Mouse (Mus musculus): ENCODE results near the gene Fam210b. TPM values are rescaled to one million over a fixed set of nuclear protein-coding genes. Genes with fewer than 3 reads are reported as not detected.
A peak's percentile ranks its signal among the peaks of the same experiment; 100 is the strongest.

The Fam210b gene
- polyA plus RNA-seq, 1 experiment from 2014 or later = 20.1 TPM

DNA sequence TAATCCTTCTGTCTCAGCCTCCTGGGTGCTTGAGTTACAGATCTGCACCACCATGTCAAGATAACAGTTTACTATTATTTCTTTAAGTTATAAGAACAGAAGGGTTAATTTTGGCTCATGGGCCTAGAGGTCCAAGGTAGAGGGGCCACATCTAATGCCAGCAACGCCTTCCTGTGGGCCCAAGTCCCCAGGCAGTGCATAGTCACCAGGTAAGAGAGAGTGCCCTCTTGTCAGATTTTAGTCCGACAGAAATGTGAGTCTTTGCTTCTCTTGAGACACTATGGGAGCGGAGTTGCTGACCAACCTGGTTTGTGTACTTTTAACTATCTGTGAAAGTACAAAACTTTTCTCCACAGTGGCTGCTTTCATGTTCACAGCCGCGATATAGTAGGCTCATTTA is 696 bp upstream of the Fam210b start:
- ATAC-seq (replicated peaks; ENCODE audit: low FRiP score) = 0 out of 2 replicates have a peak, but pooled peaks have one; percentile 2

DNA sequence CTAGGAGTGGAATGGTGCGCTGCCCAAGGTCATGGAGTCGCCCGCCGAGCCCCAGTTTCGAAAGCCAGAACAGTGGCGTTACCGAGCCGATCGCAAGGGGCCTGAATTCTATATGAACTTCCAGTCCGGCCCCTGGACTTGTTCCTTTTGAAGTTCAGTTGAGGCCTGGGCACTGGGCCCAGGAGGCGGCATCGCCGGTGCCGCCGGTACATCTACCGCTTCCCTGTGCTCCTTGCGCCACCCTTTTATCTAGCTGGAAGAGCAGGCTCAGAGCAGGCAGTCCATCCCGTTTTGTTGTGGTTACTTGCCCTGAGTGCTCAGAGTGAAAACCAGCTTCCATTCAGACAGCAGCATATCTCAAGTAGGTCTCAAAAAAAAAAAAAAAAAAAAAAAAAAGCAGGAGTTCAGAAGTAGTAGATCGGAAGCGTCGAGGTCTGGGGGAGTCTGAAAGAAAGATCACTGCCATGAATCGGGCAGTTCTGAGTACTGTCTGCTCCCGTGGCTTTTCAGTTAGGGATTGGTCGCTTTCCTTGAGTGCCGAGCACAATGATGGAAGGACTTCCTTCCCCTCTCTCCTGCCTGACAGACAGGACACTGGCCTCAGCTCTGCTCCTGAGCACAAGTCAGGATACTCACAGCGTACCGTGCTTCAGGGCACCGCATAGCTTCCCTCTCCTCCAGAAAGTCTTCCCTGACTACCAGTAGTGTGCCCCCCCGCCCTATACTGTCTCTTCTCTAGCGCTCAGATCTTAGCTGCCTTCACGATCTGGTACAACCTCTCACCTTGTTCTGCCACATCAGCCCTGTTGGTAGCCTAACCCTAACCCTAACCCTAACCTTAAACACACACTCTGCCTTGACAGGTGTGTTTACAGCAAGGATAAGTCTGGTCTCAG is 917 bp downstream of the Fam210b start:
- 12% methylated on average over 31 of the region's 31 CpGs for WGBS
- H3K4me1 ChIP-seq (replicated peaks; ENCODE audit: control insufficient read depth, insufficient read depth, low read length) = peaks cover 7% of the 10 kb centered on the region; the same call in 1 of the 2 replicates
- H3K27me3 ChIP-seq (ENCODE audit: control insufficient read depth, insufficient read depth, low read length) = no peaks in the 10 kb centered on the region
- H3K9me3 ChIP-seq (ENCODE audit: control insufficient read depth, low read length) = no peaks in the 10 kb centered on the region
- DNase-seq (ENCODE audit: low spot score) = peak; percentile 70
- H3K27ac ChIP-seq (ENCODE audit: low read depth, low read length) = no peak overlapping the region
- H3K36me3 ChIP-seq (ENCODE audit: control insufficient read depth, insufficient read depth, low read length) = no peaks in the 10 kb centered on the region
- peak overlapping the region; percentile 66 for H3K9ac ChIP-seq (ENCODE audit: low read length)
- H3K4me2 ChIP-seq (ENCODE audit: low read depth, low read length, severe bottlenecking) = peak overlapping the region; percentile 96
- peak overlapping the region; percentile 59 for H3K4me3 ChIP-seq (ENCODE audit: low read depth, low read length)
- 0 out of 2 replicates have a peak, but pooled peaks have one; percentile 1 for ATAC-seq (replicated peaks; ENCODE audit: low FRiP score)

More for the DNA sequence above, 696 bp upstream of the Fam210b start:
- Histone ChIP-seq H3K27me3 (ENCODE audit: control insufficient read depth, insufficient read depth, low read length) (no peaks in the 10 kb centered on the region), H3K4me1 (replicated peaks; ENCODE audit: control insufficient read depth, insufficient read depth, low read length) (peaks cover 10% of the 10 kb centered on the region; the same call in 1 of the 2 replicates), H3K9ac (ENCODE audit: low read length) (0 out of 2 replicates have a peak overlapping the region, but pooled peaks have one; percentile 24), H3K27ac (ENCODE audit: low read depth, low read length) (peak overlapping the region; percentile 33; the same call in 1 of the 2 replicates), H3K36me3 (ENCODE audit: control insufficient read depth, insufficient read depth, low read length) (no peaks in the 10 kb centered on the region), H3K4me2 (ENCODE audit: low read depth, low read length, severe bottlenecking) (peak overlapping the region; percentile 96; the same call in 1 of the 2 replicates), H3K4me3 (ENCODE audit: low read depth, low read length) (peak overlapping the region; percentile 59), H3K9me3 (ENCODE audit: control insufficient read depth, low read length) (no peaks in the 10 kb centered on the region)
- 35% methylated on average over 5 of the region's 5 CpGs for WGBS
- no peak for DNase-seq (ENCODE audit: low spot score)

DNA sequence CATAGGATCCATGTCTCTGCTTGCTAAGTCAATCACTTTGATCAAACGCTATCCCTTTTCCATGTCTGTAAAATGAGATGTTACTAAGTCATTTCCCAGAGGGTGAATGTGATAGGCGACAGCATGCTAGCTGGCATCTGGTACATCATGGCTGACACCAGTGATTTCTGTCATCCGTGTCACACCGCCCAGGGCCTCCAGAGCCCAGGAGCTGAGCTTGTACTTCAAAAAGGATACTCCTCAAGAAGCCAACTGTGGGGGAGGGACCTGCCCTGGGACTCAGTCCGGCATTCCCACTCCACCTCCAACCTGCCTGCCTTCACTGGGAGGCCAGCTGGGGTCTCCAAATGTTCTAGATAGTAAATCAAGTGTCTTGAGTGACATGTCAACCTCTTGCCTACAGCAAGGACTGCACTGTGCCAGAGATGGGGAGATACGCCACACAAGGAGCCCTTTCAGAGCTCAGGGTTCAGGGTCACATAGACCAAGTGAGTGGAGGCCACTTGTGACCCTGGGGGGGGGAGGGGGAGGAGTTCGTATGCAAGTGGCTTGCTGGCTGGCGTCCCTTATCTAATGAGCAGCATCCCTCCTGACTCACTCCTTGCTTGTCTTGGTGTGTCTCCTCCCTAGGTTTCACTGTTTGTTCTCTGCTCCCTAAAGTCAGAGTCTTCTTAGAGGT is 1.7 kb downstream of the Fam210b start:
- 76% methylated on average over 8 of the region's 8 CpGs for WGBS
- no peak for DNase-seq (ENCODE audit: low spot score)
- Histone ChIP-seq H3K4me3 (ENCODE audit: low read depth, low read length) (peak overlapping the region; percentile 59), H3K9ac (ENCODE audit: low read length) (no peak overlapping the region), H3K4me1 (replicated peaks; ENCODE audit: control insufficient read depth, insufficient read depth, low read length) (peaks cover 5% of the 10 kb centered on the region; the same call in 1 of the 2 replicates), H3K4me2 (ENCODE audit: low read depth, low read length, severe bottlenecking) (no peak overlapping the region), H3K27me3 (ENCODE audit: control insufficient read depth, insufficient read depth, low read length) (no peaks in the 10 kb centered on the region), H3K9me3 (ENCODE audit: control insufficient read depth, low read length) (no peaks in the 10 kb centered on the region), H3K27ac (ENCODE audit: low read depth, low read length) (no peak overlapping the region), H3K36me3 (ENCODE audit: control insufficient read depth, insufficient read depth, low read length) (no peaks in the 10 kb centered on the region)
- ATAC-seq (replicated peaks; ENCODE audit: low FRiP score) = no peak

DNA sequence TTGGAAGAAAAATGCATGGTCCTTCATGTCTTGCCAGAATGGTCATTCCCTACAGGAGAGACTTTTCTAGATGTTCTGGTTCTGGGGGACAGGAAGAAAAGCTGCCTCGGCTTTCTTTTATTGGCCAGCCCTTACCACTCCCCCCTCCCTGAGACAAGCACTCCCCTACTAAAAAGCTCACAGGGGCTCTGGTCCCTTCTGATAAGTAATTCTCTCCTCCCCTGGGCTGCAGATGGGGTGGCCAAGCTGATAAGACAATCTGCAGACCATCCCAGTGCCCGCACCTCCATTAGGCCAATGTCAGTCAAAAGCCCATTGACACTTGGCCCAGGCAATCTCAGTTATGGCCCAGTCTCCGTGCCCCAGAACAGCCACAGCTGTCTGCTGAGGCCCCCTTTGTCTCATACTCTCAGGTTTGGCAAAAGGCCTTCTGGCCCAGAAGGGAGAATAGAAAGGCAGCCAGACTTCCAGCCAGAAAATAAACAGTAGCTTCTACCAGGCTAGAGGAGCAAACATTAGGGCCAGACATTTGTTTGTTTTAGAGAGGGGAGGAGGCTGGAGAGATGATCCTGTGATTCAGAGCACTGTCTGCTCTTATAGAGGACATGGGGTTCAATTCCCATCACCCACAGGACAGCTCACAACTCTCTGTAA is 3.1 kb downstream of the Fam210b start:
- H3K36me3 ChIP-seq (ENCODE audit: control insufficient read depth, insufficient read depth, low read length) = no peaks in the 10 kb centered on the region
- no peak overlapping the region for H3K9ac ChIP-seq (ENCODE audit: low read length)
- DNase-seq (ENCODE audit: low spot score) = no peak
- no peak overlapping the region for H3K4me3 ChIP-seq (ENCODE audit: low read depth, low read length)
- 77% methylated on average over 3 of the region's 3 CpGs for WGBS
- no peaks in the 10 kb centered on the region for H3K27me3 ChIP-seq (ENCODE audit: control insufficient read depth, insufficient read depth, low read length)
- no peaks in the 10 kb centered on the region for H3K9me3 ChIP-seq (ENCODE audit: control insufficient read depth, low read length)
- no peak for ATAC-seq (replicated peaks; ENCODE audit: low FRiP score)
- peaks cover 5% of the 10 kb centered on the region; the same call in 1 of the 2 replicates for H3K4me1 ChIP-seq (replicated peaks; ENCODE audit: control insufficient read depth, insufficient read depth, low read length)
- no peak overlapping the region for H3K27ac ChIP-seq (ENCODE audit: low read depth, low read length)
- H3K4me2 ChIP-seq (ENCODE audit: low read depth, low read length, severe bottlenecking) = no peak overlapping the region

DNA sequence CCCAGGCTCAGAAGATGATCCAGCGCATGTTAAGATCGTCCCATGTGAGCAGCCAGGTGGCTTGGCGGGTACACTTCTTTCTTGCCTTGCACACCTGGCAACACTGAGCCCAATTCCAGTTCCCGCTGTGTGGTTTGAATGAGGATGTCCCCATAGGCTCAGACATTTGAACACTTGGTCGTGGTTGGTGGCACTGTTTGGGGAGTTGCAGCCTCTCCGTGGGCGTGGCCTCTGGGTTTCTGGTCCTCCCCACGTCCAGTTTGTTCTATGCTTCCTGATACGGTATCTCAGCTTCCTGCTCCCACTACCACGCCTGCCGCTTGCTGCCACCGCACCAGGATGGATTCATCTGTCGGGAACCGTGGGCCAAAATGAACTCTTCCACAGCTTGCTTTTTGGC is 4.4 kb downstream of the Fam210b start:
- H3K27ac ChIP-seq (ENCODE audit: low read depth, low read length) = no peak overlapping the region
- 79% methylated on average over 14 of the region's 14 CpGs for WGBS
- H3K4me3 ChIP-seq (ENCODE audit: low read depth, low read length) = no peak overlapping the region
- H3K36me3 ChIP-seq (ENCODE audit: control insufficient read depth, insufficient read depth, low read length) = no peaks in the 10 kb centered on the region; the same call in 1 of the 2 replicates
- H3K27me3 ChIP-seq (ENCODE audit: control insufficient read depth, insufficient read depth, low read length) = no peaks in the 10 kb centered on the region
- H3K9ac ChIP-seq (ENCODE audit: low read length) = no peak overlapping the region
- DNase-seq (ENCODE audit: low spot score) (no peak), ATAC-seq (replicated peaks; ENCODE audit: low FRiP score) (no peak)
- no peak overlapping the region for H3K4me2 ChIP-seq (ENCODE audit: low read depth, low read length, severe bottlenecking)
- no peaks in the 10 kb centered on the region for H3K9me3 ChIP-seq (ENCODE audit: control insufficient read depth, low read length)
- H3K4me1 ChIP-seq (replicated peaks; ENCODE audit: control insufficient read depth, insufficient read depth, low read length) = peaks cover 5% of the 10 kb centered on the region; the same call in 1 of the 2 replicates

DNA sequence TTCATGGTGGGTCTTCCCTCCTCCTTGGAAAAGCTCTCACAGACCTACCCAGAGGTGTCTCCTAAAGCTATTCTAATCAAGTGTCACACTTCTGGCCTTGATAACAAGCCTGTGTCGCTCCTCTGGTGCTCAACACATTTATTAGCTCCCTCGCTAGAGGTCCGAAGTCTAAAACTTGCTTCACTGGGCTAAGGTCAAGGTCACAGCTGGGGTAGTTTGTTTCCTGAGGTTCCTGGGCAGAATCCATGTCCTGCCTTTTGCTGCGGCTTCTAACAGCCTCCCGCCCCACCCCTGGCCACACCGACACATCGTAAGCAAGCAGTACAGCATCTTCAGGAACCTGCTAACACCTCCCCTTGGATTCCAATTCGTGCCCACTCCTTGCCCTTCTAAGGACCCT is 5.4 kb downstream of the Fam210b start:
- H3K4me1 ChIP-seq (replicated peaks; ENCODE audit: control insufficient read depth, insufficient read depth, low read length) = peaks cover 5% of the 10 kb centered on the region; the same call in 1 of the 2 replicates
- H3K9me3 ChIP-seq (ENCODE audit: control insufficient read depth, low read length) = no peaks in the 10 kb centered on the region
- no peak overlapping the region for H3K27ac ChIP-seq (ENCODE audit: low read depth, low read length)
- H3K9ac ChIP-seq (ENCODE audit: low read length) = no peak overlapping the region
- no peaks in the 10 kb centered on the region for H3K27me3 ChIP-seq (ENCODE audit: control insufficient read depth, insufficient read depth, low read length)
- no peak overlapping the region for H3K4me3 ChIP-seq (ENCODE audit: low read depth, low read length)
- ATAC-seq (replicated peaks; ENCODE audit: low FRiP score) = no peak
- H3K36me3 ChIP-seq (ENCODE audit: control insufficient read depth, insufficient read depth, low read length) = peaks cover under 1% of the 10 kb centered on the region; the same call in 1 of the 2 replicates
- H3K4me2 ChIP-seq (ENCODE audit: low read depth, low read length, severe bottlenecking) = no peak overlapping the region
- WGBS = 80% methylated on average over 8 of the region's 8 CpGs
- DNase-seq (ENCODE audit: low spot score) = no peak

DNA sequence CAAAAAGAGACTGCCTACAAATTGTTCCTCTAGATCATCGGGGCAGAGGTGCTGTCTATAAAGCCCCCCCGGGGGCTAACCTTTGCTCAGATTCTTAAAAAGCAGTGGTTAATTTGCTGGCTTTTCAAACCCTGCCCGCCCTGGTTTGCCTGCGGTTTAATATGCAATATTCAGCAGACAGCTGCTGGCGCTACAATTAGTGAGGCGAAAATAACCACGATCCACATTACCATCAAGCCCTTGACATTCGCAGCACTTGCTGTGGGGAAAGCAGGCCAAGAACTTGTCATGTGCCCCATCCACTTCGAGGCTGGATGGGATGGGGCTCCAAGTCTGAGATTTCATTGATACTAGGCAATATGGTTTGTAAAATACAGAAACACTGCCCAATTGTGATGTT is 7.9 kb downstream of the Fam210b start:
- Histone ChIP-seq H3K27ac (ENCODE audit: low read depth, low read length) (peak overlapping the region; percentile 27; the same call in 1 of the 2 replicates), H3K4me2 (ENCODE audit: low read depth, low read length, severe bottlenecking) (no peak overlapping the region), H3K9ac (ENCODE audit: low read length) (no peak overlapping the region), H3K36me3 (ENCODE audit: control insufficient read depth, insufficient read depth, low read length) (peaks cover 16% of the 10 kb centered on the region; the same call in 1 of the 2 replicates), H3K4me3 (ENCODE audit: low read depth, low read length) (no peak overlapping the region), H3K4me1 (replicated peaks; ENCODE audit: control insufficient read depth, insufficient read depth, low read length) (no peaks in the 10 kb centered on the region), H3K9me3 (ENCODE audit: control insufficient read depth, low read length) (no peaks in the 10 kb centered on the region), H3K27me3 (ENCODE audit: control insufficient read depth, insufficient read depth, low read length) (no peaks in the 10 kb centered on the region)
- ATAC-seq (replicated peaks; ENCODE audit: low FRiP score) = 0 out of 2 replicates have a peak, but pooled peaks have one; percentile 6
- DNase-seq (ENCODE audit: low spot score) = no peak
- 61% methylated on average over 9 of the region's 9 CpGs for WGBS

DNA sequence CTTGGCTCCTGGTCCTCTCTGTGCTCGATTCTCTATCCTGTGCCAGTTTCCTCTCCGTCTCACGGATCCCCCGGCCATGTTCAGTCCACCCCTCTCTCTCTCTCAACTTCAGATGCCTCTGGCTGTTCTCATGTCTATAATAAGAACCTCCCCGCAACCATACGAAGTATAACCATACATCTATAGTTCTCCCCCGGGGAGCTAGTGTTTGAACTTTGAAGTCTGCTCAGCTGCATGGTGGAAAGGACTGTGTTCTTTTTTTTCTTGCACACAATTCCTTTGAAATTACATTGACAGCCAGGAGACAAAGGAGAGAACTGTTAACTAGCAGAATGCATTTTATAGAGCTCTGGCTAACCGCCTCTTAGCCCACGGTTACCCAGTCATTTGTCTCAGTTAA is 9.4 kb downstream of the Fam210b start:
- H3K27me3 ChIP-seq (ENCODE audit: control insufficient read depth, insufficient read depth, low read length) = no peaks in the 10 kb centered on the region
- peaks cover 27% of the 10 kb centered on the region; the same call in 1 of the 2 replicates for H3K36me3 ChIP-seq (ENCODE audit: control insufficient read depth, insufficient read depth, low read length)
- H3K4me1 ChIP-seq (replicated peaks; ENCODE audit: control insufficient read depth, insufficient read depth, low read length) = no peaks in the 10 kb centered on the region
- H3K4me3 ChIP-seq (ENCODE audit: low read depth, low read length) = no peak overlapping the region
- 72% methylated on average over 9 of the region's 9 CpGs for WGBS
- H3K4me2 ChIP-seq (ENCODE audit: low read depth, low read length, severe bottlenecking) = no peak overlapping the region
- ATAC-seq (replicated peaks; ENCODE audit: low FRiP score) (no peak), DNase-seq (ENCODE audit: low spot score) (no peak)
- H3K9me3 ChIP-seq (ENCODE audit: control insufficient read depth, low read length) = no peaks in the 10 kb centered on the region
- H3K9ac ChIP-seq (ENCODE audit: low read length) = no peak overlapping the region
- no peak overlapping the region for H3K27ac ChIP-seq (ENCODE audit: low read depth, low read length)
